Mouse (Mus musculus) liver (tissue): Measurements from ENCODE around the gene 4930579G24Rik.
A peak's percentile ranks its signal among the peaks of the same experiment; 100 is the strongest.

Experiments used
- DNase-seq: peaks from one replicate; pipeline ENCODE4 v3.0.0-alpha.2; 2020; ENCODE audit warnings: mixed read lengths

4930579G24Rik gene

DNA sequence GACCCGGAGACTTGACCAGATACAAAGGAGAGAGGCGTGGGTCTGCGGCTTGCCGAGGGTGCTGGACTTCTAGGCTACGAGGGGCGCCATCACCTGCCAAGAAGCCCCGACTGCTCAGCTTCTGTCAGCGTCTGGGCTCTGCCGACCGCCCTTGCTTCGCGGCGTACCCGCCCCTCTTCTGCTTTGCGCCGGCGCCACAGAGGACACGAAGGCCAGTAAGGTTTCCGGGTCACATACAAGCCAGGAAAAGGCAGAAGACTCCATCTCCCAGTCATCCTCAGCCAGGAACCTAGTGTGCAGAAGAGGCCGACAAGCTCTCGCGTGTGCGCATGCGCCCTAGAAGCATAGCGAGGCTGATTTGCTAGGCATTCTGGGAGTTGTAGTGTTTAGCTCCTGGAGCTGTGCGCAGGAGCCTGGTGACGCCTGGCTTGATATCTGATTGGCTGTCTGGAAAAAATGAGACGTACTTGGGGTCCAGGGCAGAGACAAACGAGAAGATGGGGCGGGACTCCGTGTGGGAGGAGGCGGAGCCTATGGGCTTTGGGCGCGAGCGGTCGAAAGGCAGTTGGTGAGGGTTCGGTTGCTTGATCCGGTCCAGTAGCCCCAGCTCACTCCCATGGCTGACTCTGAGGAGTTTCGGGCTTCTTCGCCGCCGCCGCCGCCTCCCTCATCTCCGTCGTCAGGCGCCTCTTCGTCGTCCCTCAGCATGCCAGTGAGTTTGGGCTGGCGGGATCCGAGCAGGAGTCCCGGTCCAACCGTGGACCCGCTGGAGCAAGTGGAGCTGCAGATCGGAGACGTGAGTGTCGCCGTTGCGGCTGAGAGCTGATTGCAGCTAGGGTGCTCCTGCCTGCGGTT is at the start of gene 4930579G24Rik:
Gene 4930579G24Rik (plus strand): TSS at position 519 of the 855 bp plus-strand sequence.
- DNase-seq = peak; percentile 96

DNA sequence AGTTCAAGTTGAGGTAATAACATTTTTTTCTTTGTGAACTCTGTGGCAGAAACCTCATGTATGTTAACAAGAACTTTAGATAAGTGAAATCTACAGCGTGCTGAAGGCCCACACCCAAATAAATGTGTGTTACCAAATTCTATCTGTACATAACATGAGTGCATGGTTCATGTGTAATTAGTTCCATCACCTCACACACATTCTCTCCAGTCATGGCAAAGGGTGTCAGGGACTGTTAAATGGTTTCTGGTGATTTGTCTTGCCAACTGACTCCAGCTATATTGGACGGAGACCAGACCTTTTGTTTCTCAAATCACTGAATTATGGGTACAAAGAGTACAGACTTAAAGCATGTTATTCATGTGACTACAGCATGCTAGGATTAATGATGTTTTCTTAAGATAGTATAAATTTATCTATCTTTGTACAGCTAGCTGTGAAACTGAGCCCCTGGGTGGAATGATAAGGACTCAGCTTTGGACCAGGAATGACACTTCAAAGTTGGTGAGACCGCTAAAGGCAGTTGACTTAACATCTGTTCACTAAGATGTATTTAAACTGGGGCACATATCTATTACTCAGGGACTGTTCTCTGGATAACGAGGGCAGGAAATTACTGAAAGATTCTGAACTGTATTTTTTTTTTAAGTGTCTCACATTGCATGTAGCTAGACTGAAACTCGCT is 48.8 kb upstream of the 4930579G24Rik start:
- DNase-seq = peak; percentile 68

DNA sequence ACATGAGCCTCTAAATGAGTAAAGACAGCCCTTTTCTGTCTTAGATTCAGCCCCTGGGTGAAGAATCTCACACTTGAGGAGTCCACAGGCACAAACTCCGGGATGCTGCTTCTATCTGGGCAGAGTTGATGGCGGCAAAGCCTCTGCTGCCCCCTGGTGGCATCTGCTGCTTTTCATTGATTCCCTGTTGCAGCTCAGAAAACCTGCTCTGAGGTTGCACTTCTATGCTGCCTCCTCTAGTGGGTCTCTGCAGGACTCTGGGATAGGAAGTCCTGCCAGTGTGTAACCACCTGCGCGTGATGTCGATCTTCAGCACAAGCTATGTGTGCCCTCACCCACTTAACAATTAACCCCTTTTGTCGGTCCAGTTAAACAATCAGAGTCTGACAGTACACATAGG is 42.1 kb upstream of the 4930579G24Rik start:
- DNase-seq = peak; percentile 90

DNA sequence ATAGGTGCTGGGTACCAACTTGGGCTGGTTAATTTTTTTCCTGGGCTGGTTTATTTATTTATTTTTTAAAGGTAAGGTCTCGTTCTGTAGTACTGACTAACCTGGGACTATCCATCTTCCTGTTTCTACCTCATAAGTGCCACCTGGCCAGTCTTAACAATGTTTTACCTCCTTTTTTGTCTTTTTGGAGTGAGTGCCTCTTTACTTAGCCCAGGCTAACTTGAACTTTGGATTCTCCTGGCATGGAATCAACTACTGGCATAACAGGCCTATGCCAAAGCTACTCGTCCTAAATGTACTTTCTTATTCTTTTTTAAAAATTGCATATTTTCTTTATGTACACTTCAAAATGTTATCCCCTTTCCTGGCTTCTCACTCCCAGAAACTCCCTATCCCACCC is 39.2 kb upstream of the 4930579G24Rik start:
- DNase-seq = no peak

DNA sequence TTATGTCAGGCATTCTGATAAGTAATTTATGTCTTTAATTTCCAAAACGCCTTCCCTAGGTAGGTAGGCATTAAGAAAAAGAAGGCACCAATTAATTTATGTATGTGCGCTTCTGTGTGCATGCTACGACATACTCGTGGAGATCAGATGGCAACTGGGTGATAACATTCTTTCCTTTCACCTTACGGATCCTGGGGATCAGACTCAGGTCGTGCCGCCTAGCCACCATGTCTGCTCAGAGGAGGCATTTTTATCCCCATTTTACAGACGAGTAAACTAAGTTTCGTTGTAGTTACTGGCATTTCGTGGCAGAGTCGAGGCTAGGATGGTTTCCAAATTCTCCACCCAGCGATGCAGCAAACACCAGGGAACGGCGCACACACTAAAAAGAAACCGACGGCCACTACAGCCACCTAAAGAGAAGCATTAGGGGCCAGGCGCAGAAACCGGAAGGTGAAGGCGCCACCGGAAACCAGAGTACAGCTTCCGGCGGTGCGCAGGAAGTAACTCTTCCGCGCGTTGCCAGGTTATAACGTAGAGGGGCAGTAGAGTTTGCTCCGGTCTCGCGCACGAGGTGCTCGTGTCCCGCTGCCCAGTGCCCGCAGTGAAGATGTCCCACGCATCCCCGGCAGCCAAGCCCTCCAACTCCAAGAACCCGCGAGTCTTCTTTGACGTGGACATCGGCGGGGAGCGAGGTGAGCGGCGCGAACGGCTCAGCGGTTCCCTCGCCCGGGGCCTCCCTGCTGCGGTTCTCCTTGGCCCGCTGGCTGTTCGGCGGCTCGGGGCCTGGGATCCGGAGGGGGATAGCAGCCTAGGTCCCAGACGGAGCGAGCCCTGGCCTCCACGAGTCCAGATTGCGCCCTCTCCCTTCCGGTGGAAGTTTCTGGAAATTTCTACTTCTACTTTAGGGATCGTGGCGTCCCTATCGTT is 37.8 kb upstream of the 4930579G24Rik start, which contains the start of gene Ppid:
Gene Ppid (plus strand): TSS at position 480 of the 930 bp plus-strand sequence.
- DNase-seq = peak; percentile 89

DNA sequence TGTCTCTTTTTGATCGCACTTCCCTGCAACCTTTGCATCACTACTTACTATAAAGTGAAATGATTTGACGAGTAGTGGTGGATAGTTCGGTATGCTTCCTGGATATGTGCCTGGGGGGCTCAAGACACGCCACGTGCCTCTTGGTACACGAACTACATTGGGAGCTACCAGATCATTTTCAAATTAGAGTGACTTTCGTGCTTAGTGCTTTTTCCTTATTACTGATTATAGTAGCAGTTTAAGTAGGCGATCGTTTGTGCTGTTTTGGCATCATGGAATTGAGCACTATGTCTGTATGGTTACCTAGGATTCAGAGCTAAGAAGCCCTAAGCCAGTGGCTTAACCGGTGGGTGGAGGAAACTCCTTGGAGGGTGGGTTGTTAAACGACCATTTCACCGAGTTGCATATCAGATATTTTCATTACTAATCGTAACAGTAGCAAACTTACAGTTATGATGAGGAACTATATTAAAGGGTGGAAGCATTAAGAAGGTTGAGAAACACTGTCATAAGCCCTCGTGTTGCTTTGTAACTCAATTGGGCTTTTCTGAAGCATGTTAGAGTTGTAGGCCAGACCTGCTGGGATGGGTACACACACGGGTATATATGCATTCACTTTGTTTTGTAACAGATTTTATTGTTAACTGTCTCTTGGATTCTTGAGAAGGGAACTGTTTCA is 36.9 kb upstream of the 4930579G24Rik start:
- no peak for DNase-seq

DNA sequence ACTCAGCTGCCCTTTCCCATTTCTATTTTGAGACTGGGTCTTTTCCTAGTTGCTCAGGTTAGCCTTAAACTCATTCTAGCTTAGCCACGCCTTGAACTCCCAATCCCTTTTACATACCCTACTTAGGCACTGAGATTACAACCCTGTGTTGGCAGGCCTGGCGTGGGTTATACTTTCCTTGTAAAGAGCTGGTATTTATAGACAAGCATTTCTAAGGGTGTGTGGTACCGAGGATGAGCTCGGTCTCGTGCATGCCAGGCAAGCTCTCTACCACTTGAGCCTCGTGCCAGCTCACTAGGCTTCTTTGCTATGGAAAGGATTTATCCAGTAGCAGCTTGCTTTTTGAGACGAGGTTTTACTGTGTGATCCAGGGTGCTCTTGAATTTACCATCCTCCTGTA is 33.4 kb upstream of the 4930579G24Rik start:
- DNase-seq = no peak

DNA sequence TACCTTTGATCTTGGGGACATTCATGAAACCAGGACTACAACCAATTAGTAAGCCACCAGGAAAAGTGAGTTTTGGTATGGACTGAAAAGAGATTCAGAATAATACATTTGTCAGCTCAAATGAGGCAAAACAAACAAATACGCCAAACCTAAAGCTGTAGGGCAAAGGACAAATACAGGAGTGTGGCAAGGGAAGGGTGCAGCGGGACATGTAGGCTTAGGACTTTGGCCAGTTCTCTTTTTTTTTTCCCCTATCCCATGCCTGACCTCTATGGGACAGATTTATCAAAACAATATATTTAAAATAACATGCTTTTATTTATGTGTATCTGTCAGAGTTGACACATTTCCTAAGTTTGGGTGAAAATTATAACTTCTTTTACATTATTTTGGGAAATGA is 19.0 kb upstream of the 4930579G24Rik start:
- no peak for DNase-seq

DNA sequence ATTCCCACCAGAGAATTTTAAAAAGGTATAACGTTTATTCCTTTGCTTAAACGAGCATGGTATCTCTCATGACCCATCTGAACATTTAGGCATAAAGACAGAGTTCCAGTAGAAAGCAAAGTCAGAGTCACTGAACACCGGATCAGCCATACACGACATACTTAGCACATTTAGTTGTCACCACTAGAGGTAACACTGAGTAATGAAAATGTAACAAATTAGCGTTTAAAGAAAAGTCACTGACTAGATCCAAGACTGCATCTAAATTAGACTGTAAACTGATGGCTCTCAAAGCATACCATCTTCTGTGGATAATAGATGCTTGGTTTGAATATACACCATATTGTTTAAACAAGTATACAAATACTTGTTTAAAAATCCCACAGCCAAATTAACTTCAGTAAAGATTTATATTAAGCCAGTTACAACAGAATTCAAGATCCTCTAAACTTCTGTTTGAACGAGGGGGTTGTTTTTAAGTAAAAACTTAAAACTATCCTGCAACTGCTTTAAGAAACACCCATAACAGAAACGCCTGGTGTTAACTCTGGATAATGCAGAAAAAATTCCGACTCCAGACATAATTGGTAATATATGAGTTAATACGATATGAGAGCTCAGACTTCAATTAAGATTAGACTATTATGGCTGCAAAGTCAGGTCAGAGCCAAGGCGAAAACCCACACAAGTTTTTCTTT is 1.2 kb upstream of the 4930579G24Rik start:
- no peak for DNase-seq

DNA sequence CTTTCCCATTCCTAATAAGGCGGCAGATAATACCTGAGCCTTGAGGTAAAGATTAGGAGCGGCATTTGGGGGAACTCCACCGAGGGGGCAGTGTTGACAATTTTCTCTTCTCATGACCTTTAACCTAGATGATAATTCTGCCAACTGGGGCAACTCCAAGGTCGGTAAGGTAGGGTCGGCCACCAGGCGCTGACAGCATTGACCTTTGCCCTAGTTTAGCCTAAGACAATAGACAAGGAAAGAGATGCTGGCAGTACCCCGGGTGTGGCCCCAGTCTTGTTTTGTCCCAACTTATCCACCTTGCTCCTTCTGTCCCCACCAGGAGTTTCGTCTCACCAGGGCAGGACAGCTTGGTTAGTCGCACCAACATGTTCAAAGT is 708 bp upstream of the 4930579G24Rik start:
- DNase-seq = peak; percentile 45

DNA sequence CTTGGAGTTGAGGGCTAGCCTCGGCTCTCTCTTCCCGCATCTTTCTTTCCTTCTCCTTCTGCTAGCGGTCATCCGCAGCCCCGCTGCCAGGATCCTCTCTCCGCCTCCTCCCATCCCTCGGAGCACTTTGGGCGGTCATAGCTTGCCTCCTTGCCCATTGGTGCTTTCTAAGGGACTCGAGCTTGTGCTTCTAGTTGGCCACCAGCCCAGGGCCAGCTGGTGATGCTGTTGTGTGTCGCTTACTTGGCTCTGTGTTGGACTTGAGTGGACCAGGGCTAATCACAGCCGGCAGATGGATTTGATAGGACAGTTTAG is 494 bp downstream of the 4930579G24Rik start, which contains the start of gene Etfdh:
Gene Etfdh (minus strand): TSS at position 85 of the 315 bp plus-strand sequence.
- peak; percentile 69 for DNase-seq

DNA sequence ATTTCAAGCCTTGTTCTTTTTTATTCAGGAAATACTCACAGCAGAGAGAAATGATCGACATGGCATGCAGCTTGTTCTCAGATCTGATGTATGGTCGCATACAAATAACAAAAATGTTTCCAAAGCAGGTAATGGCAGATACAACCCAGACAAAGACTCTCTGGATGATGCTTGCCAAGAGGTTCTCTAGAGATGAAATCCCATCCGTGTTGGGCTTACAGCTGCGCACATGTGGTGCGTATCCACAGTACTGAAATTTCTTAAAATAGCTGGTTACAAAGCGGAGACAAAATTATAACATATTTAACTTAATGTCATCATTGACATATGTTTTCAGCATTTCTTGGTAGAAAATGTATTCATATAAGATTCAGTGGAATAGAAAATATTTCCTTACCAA is 23.2 kb downstream of the 4930579G24Rik start:
- no peak for DNase-seq

DNA sequence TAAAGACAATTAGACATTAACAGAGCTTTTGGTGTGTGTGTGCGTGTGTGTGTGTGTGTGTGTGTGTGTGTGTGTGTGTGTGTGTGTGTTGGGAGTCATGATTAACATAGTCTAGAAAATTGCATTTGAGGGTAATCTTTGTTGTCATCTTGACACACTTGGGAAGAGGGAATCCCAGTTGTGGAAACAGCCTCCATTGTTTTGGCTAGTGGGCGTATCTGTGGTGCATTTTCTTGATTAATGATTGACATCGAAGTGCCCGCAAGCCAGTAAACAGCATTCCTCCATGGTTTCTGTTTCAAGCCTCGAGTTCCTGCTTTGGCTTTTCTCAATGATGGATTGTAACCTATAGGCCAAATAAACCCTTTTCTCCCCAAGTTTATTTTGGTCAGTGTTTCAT is 27.8 kb downstream of the 4930579G24Rik start:
- no peak for DNase-seq

DNA sequence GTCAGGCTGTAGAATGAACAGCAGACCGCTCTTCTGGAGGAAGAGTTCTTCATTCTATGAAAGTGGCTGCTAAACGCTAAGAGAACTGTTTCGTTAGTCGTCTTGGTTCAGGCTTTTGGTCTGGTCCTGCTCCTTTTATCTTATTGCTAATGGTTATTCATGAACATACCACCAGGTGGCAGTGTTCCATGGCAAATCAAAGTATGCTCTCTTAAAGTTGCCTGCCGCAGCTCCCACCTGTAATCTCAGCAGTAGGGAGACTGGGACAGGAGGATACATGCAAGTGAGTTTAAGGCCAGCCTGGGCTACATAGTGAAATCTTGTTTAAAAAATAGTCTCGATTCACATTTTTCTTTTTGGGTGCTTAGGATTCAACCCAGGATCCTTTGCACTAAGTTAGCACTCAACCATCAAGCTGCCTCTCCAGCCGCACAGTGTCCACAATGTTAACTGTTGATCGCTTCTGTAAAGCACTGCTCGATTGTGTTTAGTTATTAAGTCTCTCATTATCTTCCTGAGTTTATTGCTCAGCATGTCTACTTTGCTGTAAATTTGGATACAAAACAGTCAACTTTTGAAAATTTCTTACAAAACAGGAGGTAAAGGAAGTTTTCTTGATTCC is 36.0 kb downstream of the 4930579G24Rik start:
- peak; percentile 21 for DNase-seq

DNA sequence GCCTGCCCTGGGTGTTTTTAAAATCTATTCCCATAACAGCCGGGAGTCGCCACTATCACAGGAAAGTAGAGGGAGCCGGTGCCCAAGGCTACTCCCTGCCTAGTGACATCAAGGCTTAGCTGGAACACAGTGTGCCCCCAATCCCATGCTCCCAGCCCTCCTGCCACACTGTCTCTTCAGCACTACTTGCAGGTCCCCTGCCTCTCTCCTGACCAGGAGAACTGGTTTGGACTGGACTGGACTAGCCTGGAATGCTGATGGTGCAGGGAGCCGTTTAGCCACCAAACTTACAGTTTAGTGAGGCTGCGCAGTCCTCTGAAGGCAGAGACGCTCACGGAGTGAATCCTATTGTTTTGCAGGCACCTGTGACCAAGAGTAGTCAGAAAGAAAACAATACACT is 41.7 kb downstream of the 4930579G24Rik start:
- DNase-seq = no peak

DNA sequence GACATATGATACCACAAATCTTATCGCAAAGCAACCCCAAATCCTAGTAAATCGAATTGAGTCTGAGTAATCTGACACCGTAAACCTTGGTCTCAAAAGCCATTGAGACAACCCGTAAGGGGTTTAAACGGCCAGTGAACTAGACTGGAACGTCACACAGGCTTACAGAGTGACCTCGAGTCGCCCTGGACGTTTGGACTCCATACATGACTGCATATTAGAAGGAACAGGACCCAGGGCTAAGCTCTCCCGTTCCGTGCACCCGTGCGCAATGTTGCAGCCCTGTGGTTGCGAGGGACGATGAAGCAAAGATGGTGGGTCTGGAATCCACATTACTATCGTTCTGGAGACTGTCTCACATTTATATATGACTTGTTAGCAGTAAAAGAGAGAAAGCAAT is 43.3 kb downstream of the 4930579G24Rik start:
- no peak for DNase-seq

DNA sequence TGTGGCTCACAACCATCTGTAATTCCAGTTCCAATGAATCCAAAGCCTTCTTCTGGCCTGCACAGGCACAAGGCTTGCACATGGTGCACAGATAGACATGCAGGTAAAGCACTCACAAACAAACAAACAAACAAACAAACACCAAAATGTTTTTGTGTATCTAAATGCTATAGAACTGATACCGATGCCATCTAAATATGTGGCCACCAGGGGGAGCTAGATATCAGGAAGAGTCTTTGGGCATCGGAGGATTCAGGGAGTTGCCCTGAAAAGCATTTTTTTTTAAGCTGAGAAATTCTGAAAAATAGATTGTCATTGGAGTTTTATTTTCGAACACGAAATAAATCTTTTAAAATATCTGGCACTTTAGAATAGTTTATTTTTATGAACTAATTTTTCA is 44.2 kb downstream of the 4930579G24Rik start:
- peak; percentile 63 for DNase-seq

DNA sequence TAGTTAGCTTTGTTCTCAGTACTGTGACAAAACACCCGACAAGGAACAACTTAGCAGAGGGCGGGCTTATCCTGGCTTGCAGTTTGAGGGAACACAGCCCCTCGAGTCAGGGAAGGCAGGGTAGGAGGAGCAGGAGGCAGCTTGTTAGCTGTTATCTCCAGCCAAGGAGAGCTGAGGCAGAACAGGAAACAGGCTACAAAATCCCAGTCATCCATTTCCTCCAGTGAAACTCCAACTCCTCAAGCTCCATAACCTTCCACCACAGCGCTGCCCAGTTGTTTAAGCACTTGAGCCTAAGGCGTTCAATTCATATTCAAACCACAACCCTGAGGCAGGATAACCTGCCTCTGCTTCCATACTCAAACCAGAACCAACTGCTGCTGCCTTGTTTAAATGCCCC is 45.8 kb downstream of the 4930579G24Rik start:
- no peak for DNase-seq

DNA sequence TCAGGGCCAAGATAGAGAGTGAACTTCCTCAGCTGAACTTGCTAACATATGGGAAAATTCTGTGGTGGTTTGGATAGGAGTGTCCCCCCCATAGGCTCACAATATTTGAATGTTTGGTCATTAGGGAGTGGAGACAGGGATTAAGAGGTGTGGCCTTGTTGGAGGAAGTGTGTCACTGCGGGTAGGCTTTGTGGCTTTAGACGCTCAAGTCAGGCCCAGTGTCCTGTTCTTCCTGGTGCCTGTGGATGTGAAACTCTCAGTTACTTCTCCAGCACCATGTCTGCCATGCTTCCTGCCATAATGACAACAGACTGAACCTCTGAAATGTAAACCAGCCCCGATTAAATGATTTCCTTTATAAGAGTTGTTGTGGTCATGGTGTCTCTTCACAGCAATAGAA is 47.5 kb downstream of the 4930579G24Rik start:
- no peak for DNase-seq
